Mouse (Mus musculus) thymus, adult 18-20 months (tissue): ENCODE measurements around the gene Btbd35f1.
"Not testable (repeated sequence)": the region's sequence is repeated elsewhere in the genome, so short reads cannot be mapped to it uniquely, and the experiment has no call there.

ENCODE experiments used
- DNase-seq, 2 experiments: peaks; one replicate each; pipeline ENCODE4 v3.0.0; 2022; ENCODE audit warnings: mixed read lengths in 2 of 2

Btbd35f1 gene

GRCm38 (mm10) chrX:32559755-32560154, at the start of gene Btbd35f1:
Gene Btbd35f1 (plus strand): TSS chrX:32560055.
- not testable (repeated sequence) for DNase-seq

GRCm38 (mm10) chrX:32590878-32591542, 31.2 kb downstream of the Btbd35f1 start:
- DNase-seq: not testable (repeated sequence)

DNA sequence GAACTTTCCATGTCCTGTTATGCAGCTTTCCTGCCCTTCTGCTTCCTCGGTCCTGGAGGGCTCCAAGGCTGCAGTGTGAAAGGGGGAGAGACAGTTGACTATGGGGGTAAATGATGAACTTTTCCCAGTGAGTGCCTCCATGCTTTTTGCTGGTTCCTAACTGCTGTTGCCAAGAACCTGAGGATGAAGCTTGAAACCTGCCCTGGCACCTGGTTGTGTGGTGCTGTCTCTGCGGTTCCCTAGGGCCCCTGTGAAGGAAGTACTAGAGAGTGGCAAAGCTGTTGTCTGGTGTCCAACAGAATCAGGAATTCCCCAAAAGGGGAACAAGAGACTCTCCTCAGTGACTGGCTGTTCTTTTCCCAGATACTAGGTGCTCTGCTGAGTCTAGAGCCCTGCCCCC, 41.2 kb downstream of the Btbd35f1 start:
- not testable (repeated sequence) for DNase-seq

- not testable (repeated sequence) for DNase-seq
These were observed 41.6 kb downstream of the Btbd35f1 start for GRCm38 (mm10) chrX:32601425-32601824.
